Mouse (Mus musculus) retina, embryonic 14.5 days (tissue): ENCODE measurements around the gene Ephb2.

ENCODE experiments used
- DNase-seq: peaks from one replicate; pipeline ENCODE4 v3.0.0-alpha.2; 2015; ENCODE audit warnings: low spot score

Gene Ephb2

DNA sequence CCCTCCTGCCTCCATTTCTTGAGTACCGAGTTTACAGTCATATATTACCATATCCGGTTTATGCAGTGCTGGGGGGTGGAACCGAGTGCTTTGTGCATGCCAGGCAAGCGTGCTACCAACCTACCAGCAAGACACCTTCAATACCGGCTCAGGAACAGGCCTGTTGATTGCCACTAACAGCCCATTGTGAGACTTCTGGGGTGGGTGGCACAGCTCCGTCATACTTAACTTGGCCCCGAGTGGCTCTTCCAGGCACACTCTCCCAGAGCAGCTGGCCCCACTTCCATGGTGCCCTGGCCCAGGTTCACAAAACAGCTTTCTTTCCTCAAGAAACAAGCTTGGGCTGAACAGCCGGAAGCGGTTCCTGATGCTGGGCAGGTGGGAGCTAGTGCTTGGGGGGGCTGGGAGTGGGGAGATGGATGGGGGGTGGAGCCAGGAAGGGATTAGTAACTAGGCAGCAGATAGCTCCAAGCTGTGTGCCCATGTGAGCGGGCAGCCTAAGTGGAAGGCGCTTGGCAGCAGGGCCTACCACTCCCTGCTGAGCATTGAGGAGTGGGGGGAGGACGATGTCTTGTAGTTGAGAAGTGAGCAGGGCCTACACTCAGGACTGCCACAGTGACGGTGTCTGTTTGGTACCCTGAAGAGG lies 183.8 kb downstream of the Ephb2 start:
- peak; percentile 21 for DNase-seq

DNA sequence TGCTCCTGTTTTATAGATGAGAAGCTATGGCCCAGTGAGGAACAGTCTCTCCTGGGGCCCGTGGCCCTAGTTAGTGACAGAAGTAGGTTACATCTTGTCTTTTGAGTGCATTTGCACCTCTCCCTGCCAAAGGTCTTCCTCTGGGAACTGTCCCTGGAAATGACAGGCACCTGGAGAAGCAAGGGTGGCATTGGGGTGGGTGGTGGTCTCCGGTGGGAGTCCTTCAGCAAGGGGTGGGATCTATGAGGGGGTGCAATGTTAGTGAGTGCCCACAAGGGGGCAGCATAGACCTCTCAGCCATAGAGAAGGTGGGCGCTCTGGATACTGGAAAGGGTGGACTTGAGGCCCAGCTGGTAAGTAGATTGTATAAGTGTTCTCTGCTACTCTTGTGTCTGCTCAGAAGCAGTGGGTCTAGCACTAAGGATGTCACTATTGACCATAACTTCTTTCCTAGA lies 184.4 kb downstream of the Ephb2 start:
- peak; percentile 86 for DNase-seq

- no peak for DNase-seq
Measured at GRCm38 (mm10) chr4:136650261-136650660, 185.5 kb downstream of the Ephb2 start.

GRCm38 (mm10) chr4:136649480-136650196 lies 186.2 kb downstream of the Ephb2 start:
- DNase-seq = no peak

GRCm38 (mm10) chr4:136648922-136649479 lies 186.8 kb downstream of the Ephb2 start:
- DNase-seq = peak; percentile 84

- peak; percentile 52 for DNase-seq
Measured at GRCm38 (mm10) chr4:136638890-136639289, 196.9 kb downstream of the Ephb2 start.

GRCm38 (mm10) chr4:136638230-136638750 lies 197.5 kb downstream of the Ephb2 start:
- no peak for DNase-seq

- DNase-seq = peak; percentile 68
Measured at GRCm38 (mm10) chr4:136637563-136638229, 198.1 kb downstream of the Ephb2 start.

- DNase-seq = no peak
Measured at GRCm38 (mm10) chr4:136636983-136637562, 198.7 kb downstream of the Ephb2 start.

DNA sequence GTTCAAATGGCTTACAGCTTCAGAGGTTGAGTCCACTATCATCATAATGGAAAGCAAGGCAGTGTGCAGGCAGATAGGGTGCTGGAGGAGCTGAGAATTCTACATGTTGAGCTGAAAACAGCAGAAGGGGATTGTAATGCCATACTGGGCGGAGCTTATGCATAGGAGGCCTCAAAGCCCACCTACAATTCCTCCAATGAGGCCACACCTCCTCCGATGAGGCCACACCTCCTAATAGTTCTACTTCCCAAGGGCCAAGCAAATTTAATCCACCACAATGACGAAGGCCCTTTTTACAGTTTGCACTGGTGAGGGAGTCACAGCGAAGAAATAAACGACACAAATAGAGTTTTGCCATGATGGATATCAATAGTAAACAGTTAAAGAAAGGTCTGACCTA lies 199.3 kb downstream of the Ephb2 start:
- no peak for DNase-seq

GRCm38 (mm10) chr4:136635995-136636394 lies 199.8 kb downstream of the Ephb2 start:
- DNase-seq = no peak

- no peak for DNase-seq
Measured at GRCm38 (mm10) chr4:136631237-136631994, 204.4 kb downstream of the Ephb2 start.

DNA sequence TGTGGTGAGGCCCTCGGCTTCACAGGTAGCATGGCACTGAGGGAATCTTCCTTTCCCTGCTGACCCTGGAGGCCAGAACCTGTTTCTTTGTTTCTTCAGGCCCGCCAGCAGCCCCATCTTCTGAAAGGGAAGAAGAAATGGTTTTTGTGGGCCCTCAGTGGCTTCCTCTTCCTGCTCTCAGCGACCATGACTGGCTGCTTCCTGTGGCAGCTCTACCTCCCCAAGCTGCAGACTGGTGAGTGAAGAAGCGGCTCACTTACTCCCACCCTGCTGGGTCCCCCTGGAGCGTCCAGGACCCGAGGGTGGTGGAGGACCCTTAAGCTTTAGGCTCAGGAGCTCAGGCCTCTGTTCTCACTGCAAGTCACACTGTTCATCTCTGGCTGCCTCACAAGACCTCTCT lies 209.2 kb downstream of the Ephb2 start:
- no peak for DNase-seq

DNA sequence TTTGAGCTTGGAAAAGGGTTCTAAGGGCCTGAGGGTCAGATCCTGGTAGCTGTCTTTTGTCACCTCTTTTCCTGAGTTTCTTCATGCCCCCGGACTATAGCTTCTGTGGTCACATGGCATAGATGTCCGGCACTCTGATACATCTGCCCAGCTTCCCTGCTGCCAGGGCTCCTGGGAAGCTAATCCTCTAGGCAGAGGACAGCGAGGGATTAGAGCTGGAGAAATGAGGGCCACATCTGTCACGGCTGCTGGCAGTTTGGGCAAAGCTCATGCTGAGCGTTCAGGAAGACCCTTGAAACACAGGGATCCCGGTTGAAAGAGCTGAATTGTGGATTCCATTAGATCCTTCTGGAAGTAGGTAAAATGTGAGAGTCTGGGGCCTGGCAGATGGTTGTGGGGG lies 213.4 kb downstream of the Ephb2 start, which contains the start of gene Lactbl1:
Gene Lactbl1, plus strand, starts transcription at position 234 of the 400 bp plus-strand sequence.
- no peak for DNase-seq

GRCm38 (mm10) chr4:136621956-136622355 lies 213.8 kb downstream of the Ephb2 start:
- no peak for DNase-seq

GRCm38 (mm10) chr4:136621336-136621735 lies 214.5 kb downstream of the Ephb2 start:
- DNase-seq = peak; percentile 92

- no peak for DNase-seq
Measured at GRCm38 (mm10) chr4:136613657-136614056, 222.1 kb downstream of the Ephb2 start.

DNA sequence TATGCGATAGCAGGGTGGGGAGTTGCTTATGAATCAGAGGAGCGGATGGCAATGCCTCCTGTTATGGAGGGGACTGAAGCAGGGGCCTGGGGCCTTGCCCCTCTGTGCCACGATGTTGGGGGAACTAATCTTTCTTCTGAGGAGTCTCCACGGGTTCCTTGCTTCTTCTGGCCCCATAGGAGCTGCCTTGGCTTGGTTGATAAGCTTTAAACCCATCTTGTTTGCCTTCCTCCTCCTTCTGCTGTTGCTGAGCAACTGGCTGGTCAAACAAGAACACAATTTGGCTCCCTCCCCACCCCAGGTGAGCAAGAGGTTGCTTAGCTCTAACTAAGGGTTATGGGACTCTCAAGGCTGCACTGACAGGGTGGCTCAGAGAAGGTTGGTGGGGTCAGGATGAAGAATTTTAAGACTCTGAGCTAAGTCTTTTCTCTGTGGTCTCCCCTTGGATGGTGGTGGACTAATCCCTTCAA lies 225.4 kb downstream of the Ephb2 start, which contains the start of gene Tex46:
Gene Tex46, plus strand, starts transcription at position 51 of the 470 bp plus-strand sequence.
- no peak for DNase-seq

- no peak for DNase-seq
Measured at GRCm38 (mm10) chr4:136605756-136606485, 229.9 kb downstream of the Ephb2 start.

DNA sequence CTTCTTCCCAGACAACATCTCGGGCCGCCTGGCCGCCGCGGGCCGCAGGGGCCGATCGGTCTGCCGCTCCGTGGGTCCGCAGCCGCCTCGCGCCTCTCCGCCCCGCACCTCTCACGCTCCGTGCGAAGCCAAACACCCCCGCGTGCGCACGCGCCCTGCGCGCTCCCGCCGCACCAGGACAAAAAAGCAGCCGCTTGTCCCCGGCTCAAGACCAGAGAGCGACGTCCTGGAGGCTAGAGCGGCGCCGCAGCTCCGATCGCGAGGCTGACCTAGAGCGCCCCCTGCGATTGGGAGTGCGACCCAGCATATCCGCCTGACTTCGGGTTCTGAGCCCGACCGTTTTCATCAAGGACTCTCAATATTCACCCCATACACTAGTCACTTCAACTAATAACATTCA lies 233.2 kb downstream of the Ephb2 start, which contains the start of gene Kdm1a:
Gene Kdm1a, minus strand, starts transcription at position 156 of the 400 bp plus-strand sequence.
- DNase-seq = peak; percentile 96
